9 mouse cellular contexts compared by ENCODE assay signal in the genomic region with DNA sequence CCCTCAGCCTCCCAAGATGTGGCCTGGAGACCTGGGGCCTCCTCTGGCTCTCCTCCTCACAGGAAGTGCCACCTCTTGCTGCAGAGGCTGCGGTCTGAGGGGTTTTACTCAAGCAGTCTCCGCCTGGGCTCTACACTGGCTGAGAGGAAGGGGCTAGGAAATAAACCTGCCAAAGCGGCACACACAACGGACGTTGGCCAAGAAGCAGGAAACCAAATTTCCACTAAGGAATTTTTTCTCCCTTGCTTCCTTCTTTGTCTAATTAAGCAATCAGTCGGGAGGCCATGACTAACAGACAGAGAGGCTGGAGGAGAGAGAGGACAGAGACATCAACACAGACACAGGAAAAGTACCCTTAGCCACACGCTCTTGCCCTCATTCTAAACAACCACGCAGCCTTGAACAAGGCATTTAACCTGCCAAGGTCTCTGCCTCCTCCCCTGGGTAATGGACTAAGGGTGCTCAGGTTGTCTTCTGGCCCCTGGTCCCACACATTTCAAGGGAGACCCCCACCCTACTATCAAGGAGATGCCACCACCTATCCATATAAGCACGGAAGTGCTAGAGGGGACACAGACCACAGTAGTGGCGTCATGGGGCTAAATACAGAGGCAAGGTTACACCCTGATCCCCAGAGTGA. TPM values are rescaled to one million over a fixed set of nuclear protein-coding genes. Genes with fewer than 3 reads are reported as not detected.
A peak's percentile ranks its signal among the peaks of the same experiment; 100 is the strongest.
DNase-seq lines count a peak whose midpoint lies in the region; ATAC-seq and TF ChIP-seq lines count a peak whose summit lies in the region.
"Had no signal": no experiment of that assay in that cellular context is flagged by ENCODE, and none has a peak within 500 bp of the region (broad histone marks: within the 10 kb centered on the region; RNA-seq: fewer than 3 reads in every experiment).

No protein-coding gene starts in this region.

- no peak for DNase-seq in forebrain, postnatal 0 days
- no peak for DNase-seq in forebrain, embryonic 14.5 days (ENCODE audit: low spot score)
- DNase-seq in T-cell, adult 2 months (ENCODE audit: low spot score): peak; percentile 68
- no peak for DNase-seq in ovary, adult 18-20 months (ENCODE audit: low spot score)
- no peak for DNase-seq in layer of hippocampus, adult 18-20 months (ENCODE audit: low spot score in 2 of 2)

- no peak overlapping the region for H3K4me2 ChIP-seq in forebrain, postnatal 0 days (ENCODE audit: low read depth)
- H3K4me2 ChIP-seq in forebrain, embryonic 14.5 days (ENCODE audit: low read length): no peak overlapping the region
- no peak overlapping the region for H3K4me2 ChIP-seq in kidney, embryonic 14.5 days (replicated peaks; ENCODE audit: low read depth, low read length)
- H3K4me2 ChIP-seq: embryonic facial prominence, embryonic 12.5 days had no signal

- TF ChIP-seq CTCF in forebrain, postnatal 0 days (IDR thresholded peaks at IDR 0.05; ENCODE audit: low read depth): no peak

- no peak for ATAC-seq in forebrain, postnatal 0 days
- ATAC-seq in forebrain, embryonic 14.5 days: no peak
- ATAC-seq in kidney, embryonic 14.5 days (ENCODE audit: low FRiP score, low TSS enrichment): no peak
- peak; percentile 72 for ATAC-seq in megakaryocyte, adult 5-6 weeks (ENCODE audit: poor library complexity, severe bottlenecking)
- no peak for ATAC-seq in monocyte, adult 5-6 weeks (replicated peaks; ENCODE audit: insufficient number of reproducible peaks, low FRiP score, low TSS enrichment, poor library complexity, severe bottlenecking)

- 0 out of 2 replicates have a peak overlapping the region, but pooled peaks have one; percentile 21 for H3K27ac ChIP-seq in forebrain, postnatal 0 days (ENCODE audit: low read depth, low read length)
- no peak overlapping the region for H3K27ac ChIP-seq in forebrain, embryonic 14.5 days (ENCODE audit: low read depth, low read length)
- H3K27ac ChIP-seq in kidney, embryonic 14.5 days (ENCODE audit: low read depth, low read length): peak overlapping the region; percentile 62; the same call in 1 of the 2 replicates
- H3K27ac ChIP-seq: embryonic facial prominence, embryonic 12.5 days had no signal

- no peaks in the 10 kb centered on the region for H3K9me3 ChIP-seq in forebrain, postnatal 0 days (ENCODE audit: low read length)
- no peaks in the 10 kb centered on the region for H3K9me3 ChIP-seq in forebrain, embryonic 14.5 days (replicated peaks; ENCODE audit: control insufficient read depth, low read length)
- H3K9me3 ChIP-seq in kidney, embryonic 14.5 days (ENCODE audit: control insufficient read depth, low read length): peaks cover 8% of the 10 kb centered on the region; the same call in 1 of the 2 replicates
- H3K9me3 ChIP-seq: embryonic facial prominence, embryonic 12.5 days had no signal

- no peak overlapping the region for H3K9ac ChIP-seq in forebrain, postnatal 0 days
- H3K9ac ChIP-seq in forebrain, embryonic 14.5 days (ENCODE audit: low read length): no peak overlapping the region
- H3K9ac ChIP-seq in kidney, embryonic 14.5 days (ENCODE audit: low read depth, low read length): no peak overlapping the region
- H3K9ac ChIP-seq: embryonic facial prominence, embryonic 12.5 days had no signal

- H3K36me3 ChIP-seq in forebrain, postnatal 0 days (ENCODE audit: insufficient read depth): no peaks in the 10 kb centered on the region
- H3K36me3 ChIP-seq in forebrain, embryonic 14.5 days (ENCODE audit: control insufficient read depth, insufficient read depth, low read length): no peaks in the 10 kb centered on the region
- peaks cover 2% of the 10 kb centered on the region; the same call in 1 of the 2 replicates for H3K36me3 ChIP-seq in kidney, embryonic 14.5 days (ENCODE audit: control insufficient read depth, insufficient read depth, low read length)
- H3K36me3 ChIP-seq: embryonic facial prominence, embryonic 12.5 days had no signal

- 77% methylated on average over 10 of the region's 10 CpGs for WGBS in forebrain, postnatal 0 days
- 81% methylated on average over 10 of the region's 10 CpGs for WGBS in forebrain, embryonic 14.5 days
- 50% methylated on average over 10 of the region's 10 CpGs for WGBS in kidney, embryonic 14.5 days

- H3K27me3 ChIP-seq in forebrain, postnatal 0 days (ENCODE audit: insufficient read depth, low read length): no peaks in the 10 kb centered on the region
- H3K27me3 ChIP-seq in forebrain, embryonic 14.5 days (replicated peaks; ENCODE audit: control insufficient read depth, insufficient read depth, low read length): no peaks in the 10 kb centered on the region
- H3K27me3 ChIP-seq in kidney, embryonic 14.5 days (ENCODE audit: control insufficient read depth, insufficient read depth, low read length): no peaks in the 10 kb centered on the region
- H3K27me3 ChIP-seq: embryonic facial prominence, embryonic 12.5 days had no signal

- no peaks in the 10 kb centered on the region for H3K4me1 ChIP-seq in forebrain, postnatal 0 days (ENCODE audit: insufficient read depth)
- no peaks in the 10 kb centered on the region for H3K4me1 ChIP-seq in forebrain, embryonic 14.5 days (ENCODE audit: control insufficient read depth, insufficient read depth, low read length)
- H3K4me1 ChIP-seq in kidney, embryonic 14.5 days (ENCODE audit: control insufficient read depth, insufficient read depth, low read length): peaks cover 60% of the 10 kb centered on the region

- no peak overlapping the region for H3K4me3 ChIP-seq in forebrain, postnatal 0 days (ENCODE audit: low read depth, low read length)
- no peak overlapping the region for H3K4me3 ChIP-seq in forebrain, embryonic 14.5 days (ENCODE audit: low read depth, low read length)
- H3K4me3 ChIP-seq in kidney, embryonic 14.5 days (ENCODE audit: low read length): no peak overlapping the region
- H3K4me3 ChIP-seq: embryonic facial prominence, embryonic 12.5 days had no signal

RNA-seq across cellular contexts. Expression of gene H6pd, which starts 7.5 kb away (rescaled TPM):
- 6.5 and 8.4 TPM in 2 replicates for total RNA-seq in forebrain, postnatal 0 days (2014; rRNA removed)
- 1.7 and 3.1 TPM in 2 replicates for polyA plus RNA-seq in forebrain, postnatal 0 days (2015; fragmentation: Nextera tagmentation; extraction: Ambion mirVana)
- polyA plus RNA-seq in forebrain, embryonic 14.5 days (2014; fragmentation: Nextera tagmentation; extraction: Ambion mirVana): 1.5 and 1.8 TPM in 2 replicates
- 6.8 and 10.7 TPM in 2 replicates for polyA plus RNA-seq in kidney, embryonic 14.5 days (2014; fragmentation: Nextera tagmentation; extraction: Ambion mirVana)
- 14.4 and 16.1 TPM in 2 replicates for total RNA-seq in megakaryocyte, adult 5-6 weeks (2015)
- total RNA-seq in megakaryocyte, adult 5-6 weeks (2017): 26.1 and 32.7 TPM in 2 replicates
- total RNA-seq in monocyte, adult 5-6 weeks (2017): 19.1 to 35.1 TPM (median 21.1 TPM) in 3 replicates
- 10 to 100 TPM; 10.2 to 10.6 TPM for total RNA-seq in layer of hippocampus, adult 18-20 months (2021)

RNA-seq across cellular contexts. Expression of gene Spsb1, which starts 46.5 kb away (rescaled TPM):
- 7.1 and 7.3 TPM in 2 replicates for total RNA-seq in forebrain, postnatal 0 days (2014; rRNA removed)
- 5.8 and 6.2 TPM in 2 replicates for polyA plus RNA-seq in forebrain, postnatal 0 days (2015; fragmentation: Nextera tagmentation; extraction: Ambion mirVana)
- polyA plus RNA-seq in forebrain, embryonic 14.5 days (2014; fragmentation: Nextera tagmentation; extraction: Ambion mirVana): 4.8 and 6.2 TPM in 2 replicates
- 8.0 and 9.6 TPM in 2 replicates for polyA plus RNA-seq in kidney, embryonic 14.5 days (2014; fragmentation: Nextera tagmentation; extraction: Ambion mirVana)
- total RNA-seq in megakaryocyte, adult 5-6 weeks (2015): 0.11 TPM in 1 of 2 replicates, not detected in the other
- total RNA-seq in megakaryocyte, adult 5-6 weeks (2017): 0.22 TPM in 1 of 2 replicates, not detected in the other
- total RNA-seq in monocyte, adult 5-6 weeks (2017): 0.39 TPM in 1 of 3 replicates, not detected in the others
- 10 to 100 TPM; 27.2 to 36.3 TPM for total RNA-seq in layer of hippocampus, adult 18-20 months (2021)
